Mouse (Mus musculus): ENCODE measurements around the gene Oaz3. TPM values are rescaled to one million over a fixed set of nuclear protein-coding genes. Genes with fewer than 3 reads are reported as not detected.

The Oaz3 gene
- 1 to 10 TPM in 4 of 26 experiments, under 1 TPM in 4, not detected in 18; 0.41 to 1.5 (median 1.1) TPM for total RNA-seq (2018; cell fraction: chromatin; rRNA removed)
- under 1 TPM in 2 of 26 experiments, not detected in 24; 0.11 to 0.40 TPM for total RNA-seq (2018; cell fraction: cytosol; rRNA removed)
- total RNA-seq (2018; cell fraction: nucleus; rRNA removed), result 1 to 10 TPM in 4 of 26 experiments, under 1 TPM in 2, not detected in 20; 0.65 to 3.4 (median 1.2) TPM
- polyA plus RNA-seq (2018), result not detected in 3 replicates

DNA sequence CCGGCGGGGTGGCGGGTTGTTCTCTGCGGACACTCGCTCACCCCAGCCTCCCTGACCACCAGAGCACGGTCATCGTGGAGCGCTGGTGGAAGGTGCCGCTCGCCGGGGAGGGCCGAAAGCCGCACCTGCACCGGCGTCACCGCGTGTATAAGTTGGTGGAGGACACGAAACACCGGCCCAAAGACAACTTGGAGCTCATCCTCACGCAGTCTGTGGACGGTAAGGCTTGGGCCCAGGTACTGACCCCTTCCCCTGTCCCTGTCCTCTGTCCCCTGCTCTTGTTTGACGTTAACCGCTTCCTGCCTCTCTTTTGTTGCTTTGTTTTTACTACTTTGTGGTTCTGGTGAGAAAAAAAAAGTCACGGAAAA, at the start of gene Oaz3:
TSS of gene Oaz3 (minus strand) at position 319 of the 368 bp plus-strand sequence.
- Histone ChIP-seq H3K27ac (peak within 1 kb of the TSS; percentile 52), H3K4me3 (ENCODE audit: inconsistent target) (peak within 1 kb of the TSS; percentile 79), H3K79me2 (ENCODE audit: inconsistent target) (peaks cover 16% of the 10 kb centered on the region), H3K36me3 (ENCODE audit: inconsistent target) (peaks cover 32% of the 10 kb centered on the region)
- WGBS (ENCODE audit: missing documents), result under 1% methylated on average over 24 of the region's 24 CpGs

DNA sequence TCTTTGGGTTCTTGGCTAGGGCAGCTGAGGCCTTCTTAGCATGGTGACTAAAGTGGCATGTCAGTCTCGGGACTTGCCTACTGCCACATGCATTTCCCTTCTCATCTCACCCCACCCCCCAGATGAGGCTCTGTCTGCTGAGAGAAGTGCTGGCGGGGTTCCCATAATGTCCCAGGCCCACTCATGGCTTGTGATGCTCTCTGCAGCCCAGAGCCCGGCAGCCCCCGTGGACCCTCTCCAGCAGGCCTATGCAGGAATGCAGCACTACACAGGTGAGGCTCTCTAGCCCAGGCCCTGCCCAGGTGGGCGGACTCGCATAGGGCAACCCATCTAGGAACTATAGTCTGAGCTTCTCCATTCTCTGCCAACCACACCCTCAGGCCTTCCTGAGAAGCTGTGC, 43.9 kb upstream of the Oaz3 start:
- H3K79me2 ChIP-seq (ENCODE audit: inconsistent target), result no peaks in the 10 kb centered on the region
- no peak overlapping the region for H3K4me3 ChIP-seq (ENCODE audit: inconsistent target)
- 70% methylated on average over 6 of the region's 6 CpGs for WGBS (ENCODE audit: missing documents)
- H3K36me3 ChIP-seq (ENCODE audit: inconsistent target), result no peaks in the 10 kb centered on the region
- H3K27ac ChIP-seq, result no peak overlapping the region

DNA sequence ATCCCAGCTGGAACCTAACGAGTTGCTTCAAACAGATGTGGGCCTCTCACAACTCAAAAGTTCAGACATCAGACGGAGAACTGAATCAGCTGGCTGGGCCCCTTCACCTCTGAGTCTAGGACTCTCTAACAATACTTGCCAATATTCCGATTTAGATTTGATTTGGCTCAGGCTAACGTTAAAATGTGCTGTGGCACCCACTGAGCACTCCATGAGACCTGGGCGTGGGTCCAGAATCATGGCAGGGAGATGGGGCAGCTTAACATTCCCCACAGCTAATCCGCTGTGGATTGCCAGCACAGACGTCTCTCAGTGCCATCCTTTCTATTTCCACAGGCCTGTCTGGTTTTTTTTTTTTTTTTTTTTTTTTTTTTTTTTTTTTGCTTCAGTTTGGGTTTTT, 42.2 kb upstream of the Oaz3 start:
- 96% methylated on average over 6 of the region's 7 CpGs for WGBS (ENCODE audit: missing documents)
- H3K36me3 ChIP-seq (ENCODE audit: inconsistent target), result no peaks in the 10 kb centered on the region
- no peak overlapping the region for H3K4me3 ChIP-seq (ENCODE audit: inconsistent target)

DNA sequence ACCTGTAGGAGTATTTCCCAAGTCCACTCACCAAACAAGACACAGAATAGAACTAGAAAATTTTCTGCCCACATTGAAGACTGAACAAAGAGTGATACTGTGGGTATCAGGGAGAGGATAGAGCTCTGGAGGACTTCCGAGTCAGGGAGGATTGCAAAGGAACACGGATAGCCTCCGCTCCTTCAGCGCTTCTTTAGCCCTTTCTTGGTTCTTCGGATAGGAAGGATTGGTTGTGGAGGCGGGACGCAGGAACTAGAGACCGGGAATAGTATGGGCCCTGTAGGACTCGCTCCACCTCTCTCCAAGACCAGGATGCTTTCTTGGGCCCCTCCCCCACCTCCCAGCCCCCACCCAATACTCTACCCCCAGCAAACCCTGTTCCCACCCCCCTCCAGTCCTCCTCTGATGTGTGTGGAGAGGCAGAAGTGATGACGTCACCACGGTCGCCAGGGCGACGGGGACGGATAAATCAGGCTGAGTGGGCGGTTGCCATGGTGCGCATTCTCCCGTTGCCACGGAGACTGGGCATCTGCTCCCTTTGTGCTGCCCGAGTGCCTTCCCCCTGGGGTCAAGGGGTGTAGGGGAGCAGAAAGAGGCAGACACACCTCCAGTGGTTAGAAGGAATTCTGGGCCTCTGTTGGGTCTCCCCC, 40.2 kb upstream of the Oaz3 start:
- WGBS (ENCODE audit: missing documents), result 67% methylated on average over 20 of the region's 20 CpGs
- Histone ChIP-seq H3K79me2 (ENCODE audit: inconsistent target) (no peaks in the 10 kb centered on the region), H3K4me3 (ENCODE audit: inconsistent target) (no peak overlapping the region), H3K27ac (no peak overlapping the region), H3K36me3 (ENCODE audit: inconsistent target) (no peaks in the 10 kb centered on the region)

More for the DNA sequence above, 42.2 kb upstream of the Oaz3 start:
- no peak overlapping the region for H3K27ac ChIP-seq
- no peaks in the 10 kb centered on the region for H3K79me2 ChIP-seq (ENCODE audit: inconsistent target)

DNA sequence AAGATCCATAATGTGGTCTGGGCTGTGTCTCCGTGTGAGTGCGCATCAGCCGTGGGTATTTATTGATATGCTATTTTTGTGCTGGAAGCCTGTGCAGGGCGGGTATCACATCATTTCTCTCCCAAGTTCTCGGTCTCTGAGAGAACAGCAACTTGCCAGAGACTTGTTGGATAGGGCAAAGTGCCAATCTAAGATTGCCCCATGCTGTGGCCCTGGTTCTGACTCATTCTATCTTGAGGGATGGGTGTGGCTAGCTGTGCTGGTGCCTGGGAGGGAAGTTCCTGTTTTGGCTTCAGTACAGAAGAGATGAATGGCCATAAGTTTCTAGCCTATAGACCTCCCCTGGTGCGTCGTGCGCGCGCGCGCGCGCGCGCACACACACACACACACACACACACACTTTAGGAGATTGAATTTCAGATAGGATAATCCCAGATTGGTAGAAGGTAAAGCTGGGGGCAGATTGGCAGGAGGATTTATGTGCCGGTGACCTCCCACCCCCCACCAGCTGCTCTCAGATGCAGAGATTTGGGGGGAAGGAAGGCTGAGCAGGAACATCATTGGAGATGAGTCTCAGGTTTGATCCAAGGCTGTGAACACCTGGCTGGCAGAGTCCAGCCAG, 39.2 kb upstream of the Oaz3 start:
- Histone ChIP-seq H3K36me3 (ENCODE audit: inconsistent target) (no peaks in the 10 kb centered on the region), H3K27ac (peak overlapping the region; percentile 24; the same call in 1 of the 2 replicates), H3K79me2 (ENCODE audit: inconsistent target) (no peaks in the 10 kb centered on the region), H3K4me3 (ENCODE audit: inconsistent target) (no peak overlapping the region)
- 82% methylated on average over 17 of the region's 17 CpGs for WGBS (ENCODE audit: missing documents)

DNA sequence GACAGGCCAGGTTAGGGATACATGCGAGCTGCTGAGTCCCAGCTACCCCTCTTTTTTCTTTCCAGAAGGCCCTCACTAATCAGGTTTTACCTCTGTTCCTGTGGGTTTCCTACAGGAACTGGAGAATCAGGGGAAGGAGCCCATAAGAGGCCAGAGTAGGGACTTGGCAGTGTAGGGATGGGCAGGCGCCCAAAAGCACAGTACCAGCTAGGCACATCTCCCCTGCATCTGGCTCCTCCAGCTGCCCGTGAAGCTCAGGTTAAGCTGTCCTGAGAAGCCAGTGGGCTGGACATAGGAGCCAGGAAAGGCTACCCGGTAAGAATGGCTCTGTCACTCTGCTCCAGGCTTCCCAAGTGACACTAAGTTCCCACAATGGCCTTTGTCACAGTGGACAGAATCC, 37.7 kb upstream of the Oaz3 start:
- Histone ChIP-seq H3K79me2 (ENCODE audit: inconsistent target) (no peaks in the 10 kb centered on the region), H3K36me3 (ENCODE audit: inconsistent target) (no peaks in the 10 kb centered on the region), H3K4me3 (ENCODE audit: inconsistent target) (no peak overlapping the region), H3K27ac (no peak overlapping the region)
- 81% methylated on average over 4 of the region's 4 CpGs for WGBS (ENCODE audit: missing documents)

DNA sequence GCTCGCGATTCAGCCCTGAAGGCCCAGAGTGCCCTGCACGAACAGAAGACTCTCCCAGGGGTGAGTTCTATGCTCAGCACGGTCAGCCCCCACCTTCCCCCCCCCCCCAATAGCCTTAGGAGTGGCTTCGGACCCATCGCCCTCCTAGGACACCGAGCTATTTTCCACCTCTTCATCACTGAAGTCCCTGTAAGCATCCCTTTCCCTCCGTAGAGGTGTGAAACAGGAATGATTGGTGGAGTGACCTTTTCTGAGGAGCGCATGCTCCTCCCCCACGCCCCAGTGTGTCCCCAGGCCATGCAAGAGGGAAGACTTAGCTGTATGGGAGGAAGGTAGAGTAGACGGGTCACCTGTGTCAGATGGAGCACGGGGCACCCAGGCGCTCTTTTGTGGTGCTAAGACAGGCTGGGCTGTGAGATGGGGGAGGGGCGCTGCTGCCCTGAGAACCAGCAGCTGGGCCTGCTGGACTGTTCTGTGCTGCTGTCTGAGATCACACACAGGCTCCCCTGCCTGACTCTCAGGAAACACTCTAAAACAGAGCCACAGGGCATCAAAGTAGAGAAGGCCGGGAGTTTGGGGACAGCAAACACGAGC, 36.7 kb upstream of the Oaz3 start, which contains the start of gene Riiad1:
TSS of gene Riiad1 (minus strand) at position 51 of the 594 bp plus-strand sequence.
- Histone ChIP-seq H3K4me3 (ENCODE audit: inconsistent target) (no peak within 1 kb of the TSS), H3K79me2 (ENCODE audit: inconsistent target) (no peaks in the 10 kb centered on the region), H3K27ac (no peak within 1 kb of the TSS), H3K36me3 (ENCODE audit: inconsistent target) (no peaks in the 10 kb centered on the region)
- WGBS (ENCODE audit: missing documents), result 37% methylated on average over 16 of the region's 16 CpGs

DNA sequence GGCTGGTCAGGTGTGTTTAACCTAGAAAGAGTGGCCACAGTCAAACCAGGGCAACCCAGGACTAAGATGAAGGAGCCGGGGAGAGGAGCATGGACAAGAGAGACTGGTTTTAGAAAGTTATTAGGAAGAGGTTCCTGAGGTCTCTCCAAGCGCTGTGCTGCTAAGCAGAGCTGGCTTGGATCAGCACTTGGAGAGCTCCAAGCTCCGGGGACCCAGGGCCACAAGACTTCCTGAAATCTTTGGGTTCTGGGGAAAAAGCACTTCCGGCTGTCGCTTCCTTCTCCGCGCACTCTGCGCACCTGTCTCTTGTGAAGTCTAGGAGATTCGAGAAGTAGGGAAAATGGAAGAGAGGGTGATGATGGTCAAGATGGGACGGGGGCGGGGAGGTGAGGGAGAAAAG, 35.8 kb upstream of the Oaz3 start:
- WGBS (ENCODE audit: missing documents), result 8% methylated on average over 10 of the region's 11 CpGs
- no peaks in the 10 kb centered on the region for H3K36me3 ChIP-seq (ENCODE audit: inconsistent target)
- H3K4me3 ChIP-seq (ENCODE audit: inconsistent target), result no peak overlapping the region
- H3K27ac ChIP-seq, result no peak overlapping the region
- no peaks in the 10 kb centered on the region for H3K79me2 ChIP-seq (ENCODE audit: inconsistent target)

DNA sequence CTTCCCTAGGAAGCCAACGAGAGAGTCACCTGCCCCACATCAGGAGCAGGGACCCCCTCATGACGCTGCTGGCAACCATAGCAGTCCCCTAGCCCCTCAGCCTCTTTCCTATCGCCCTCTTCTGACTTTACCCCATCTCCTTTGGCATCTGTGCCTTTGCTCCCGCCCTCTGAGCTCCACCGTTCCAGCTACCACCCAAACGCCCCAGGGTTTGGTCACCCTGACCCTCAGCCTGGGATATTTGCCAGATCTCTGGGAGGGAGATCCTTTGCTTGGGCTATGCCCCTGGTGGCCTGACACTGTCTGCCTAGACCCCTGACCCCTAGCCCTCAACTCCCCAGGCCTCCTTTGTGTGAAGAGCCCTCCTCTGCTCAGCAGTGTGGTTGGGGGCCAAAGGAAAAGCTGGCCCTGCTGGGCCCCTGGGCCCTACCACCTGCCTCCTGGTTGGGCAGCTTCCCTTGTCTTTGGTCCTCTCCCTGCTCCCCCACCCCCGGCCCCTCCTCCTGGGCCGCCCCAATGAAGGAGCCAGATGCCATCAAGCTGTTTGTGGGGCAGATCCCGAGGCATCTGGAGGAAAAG, 35.0 kb upstream of the Oaz3 start:
- H3K27ac ChIP-seq, result no peak overlapping the region
- H3K79me2 ChIP-seq (ENCODE audit: inconsistent target), result no peaks in the 10 kb centered on the region
- H3K36me3 ChIP-seq (ENCODE audit: inconsistent target), result no peaks in the 10 kb centered on the region
- 28% methylated on average over 9 of the region's 9 CpGs for WGBS (ENCODE audit: missing documents)
- H3K4me3 ChIP-seq (ENCODE audit: inconsistent target), result no peak overlapping the region

DNA sequence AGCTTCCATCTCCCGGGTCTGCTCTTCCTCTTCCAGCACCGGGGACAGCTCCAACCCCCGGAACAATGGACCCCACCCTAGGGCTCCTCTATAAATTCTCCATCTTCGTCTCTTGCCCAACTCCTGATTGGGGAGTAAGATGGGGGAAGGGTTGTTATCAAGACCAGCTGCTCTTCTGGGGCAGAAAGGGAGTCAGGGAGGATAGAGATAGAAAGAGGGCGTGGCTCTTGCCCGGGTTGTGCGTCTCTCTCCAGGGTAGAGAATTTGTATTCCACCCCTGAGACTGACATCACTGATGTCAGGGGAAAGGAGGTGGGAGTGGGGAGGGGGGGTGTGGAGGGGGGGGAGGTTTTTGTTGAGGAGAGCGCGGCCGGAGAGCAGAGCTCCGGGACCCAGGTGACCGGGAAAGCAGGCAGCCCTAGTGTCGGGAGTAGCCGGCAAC, 34.3 kb upstream of the Oaz3 start, which contains the start of gene Celf3:
TSS of gene Celf3 (plus strand) at position 315 of the 442 bp plus-strand sequence.
- no peaks in the 10 kb centered on the region for H3K79me2 ChIP-seq (ENCODE audit: inconsistent target)
- 19% methylated on average over 5 of the region's 14 CpGs for WGBS (ENCODE audit: missing documents)
- no peaks in the 10 kb centered on the region for H3K36me3 ChIP-seq (ENCODE audit: inconsistent target)
- H3K4me3 ChIP-seq (ENCODE audit: inconsistent target), result no peak within 1 kb of the TSS
- no peak within 1 kb of the TSS for H3K27ac ChIP-seq

DNA sequence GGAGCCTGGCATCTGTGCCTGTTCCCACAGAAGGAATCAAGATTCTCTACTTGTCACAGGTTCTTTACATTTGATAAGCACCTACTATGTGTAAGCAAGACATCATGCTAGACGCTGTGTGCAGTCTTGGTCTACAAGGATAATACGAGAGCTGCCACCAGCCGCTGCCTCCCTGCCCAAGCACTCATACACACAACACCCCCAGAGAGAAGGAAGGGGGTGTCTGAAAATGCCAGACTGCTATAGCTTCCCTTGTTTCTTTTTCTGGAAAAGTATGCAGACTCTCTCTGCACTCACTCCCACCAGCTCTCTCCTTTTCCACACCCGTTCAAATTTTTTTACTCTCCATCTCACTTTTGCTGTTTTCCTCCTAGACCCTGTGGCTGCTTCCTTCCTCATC, 33.7 kb upstream of the Oaz3 start:
- Histone ChIP-seq H3K36me3 (ENCODE audit: inconsistent target) (no peaks in the 10 kb centered on the region), H3K4me3 (ENCODE audit: inconsistent target) (no peak overlapping the region)
- WGBS (ENCODE audit: missing documents), result 60% methylated on average over 3 of the region's 4 CpGs

DNA sequence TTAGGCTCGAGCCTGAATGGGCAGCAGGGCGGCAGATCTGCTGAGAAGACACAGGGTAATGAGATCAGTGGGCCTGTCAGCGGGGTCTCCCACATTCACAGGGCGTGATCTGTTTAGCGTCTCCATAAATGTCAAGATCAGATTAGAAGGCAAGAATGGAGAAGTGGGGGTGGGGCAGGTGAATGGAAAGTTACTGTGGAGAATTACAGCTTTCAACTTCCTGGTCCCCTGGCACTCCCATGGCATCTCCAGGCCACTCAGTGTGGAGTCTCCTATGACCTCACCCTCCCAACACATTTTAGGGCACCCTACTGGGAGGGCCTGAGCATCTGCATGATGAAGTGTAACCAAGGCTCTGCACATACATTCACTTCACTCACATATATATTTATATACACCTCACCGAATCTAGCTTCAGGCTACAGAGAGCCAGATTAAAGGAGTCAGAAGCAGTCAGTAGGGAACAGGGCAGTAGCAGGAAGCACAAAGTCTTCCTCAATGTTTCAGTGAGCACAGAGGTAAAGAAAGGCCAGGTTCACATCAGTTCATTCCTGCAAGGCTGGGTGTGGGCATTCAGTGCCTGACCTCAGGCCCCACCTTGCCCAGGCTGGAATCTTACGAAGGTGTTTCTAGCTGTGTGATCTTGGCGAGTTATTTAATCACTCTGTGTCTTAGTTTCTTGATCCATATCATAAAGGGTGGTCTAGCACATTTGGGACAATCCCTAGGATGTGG, 32.8 kb upstream of the Oaz3 start:
- H3K27ac ChIP-seq, result no peak overlapping the region
- WGBS (ENCODE audit: missing documents), result 66% methylated on average over 8 of the region's 8 CpGs
- H3K4me3 ChIP-seq (ENCODE audit: inconsistent target), result no peak overlapping the region
- no peaks in the 10 kb centered on the region for H3K36me3 ChIP-seq (ENCODE audit: inconsistent target)
- no peaks in the 10 kb centered on the region for H3K79me2 ChIP-seq (ENCODE audit: inconsistent target)

More for the DNA sequence above, 33.7 kb upstream of the Oaz3 start:
- no peaks in the 10 kb centered on the region for H3K79me2 ChIP-seq (ENCODE audit: inconsistent target)
- H3K27ac ChIP-seq, result no peak overlapping the region

DNA sequence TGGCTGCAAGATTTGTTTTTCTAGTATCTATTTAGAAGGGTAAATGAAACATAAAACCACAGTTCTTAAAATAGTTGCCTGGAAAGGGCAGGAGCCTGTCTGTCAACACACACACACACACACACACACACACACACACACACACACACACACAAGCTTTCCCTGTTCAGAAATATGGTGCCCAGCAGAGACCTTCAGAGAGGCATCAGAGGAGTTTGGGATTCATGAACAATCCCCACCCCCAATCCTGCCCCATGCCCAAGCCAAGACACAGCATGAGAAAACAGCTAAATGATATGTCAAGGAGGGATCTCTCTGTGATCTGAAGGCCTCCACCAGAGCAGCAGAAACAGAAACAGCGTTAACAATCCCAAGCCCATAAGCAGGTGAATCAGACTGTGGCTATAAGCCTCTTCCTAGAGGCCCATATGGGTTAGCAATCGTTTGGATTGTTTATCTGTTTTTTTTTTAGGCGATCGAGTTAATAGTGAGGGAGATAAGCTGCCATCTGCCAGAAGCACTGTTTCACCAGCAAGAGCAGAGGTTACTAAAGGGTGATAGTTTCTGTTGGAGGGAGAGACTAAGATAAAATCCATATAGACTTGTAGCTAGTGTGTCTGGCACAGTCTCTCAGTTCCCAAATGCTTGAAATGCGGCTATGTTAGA, 30.0 kb upstream of the Oaz3 start:
- H3K36me3 ChIP-seq (ENCODE audit: inconsistent target), result no peaks in the 10 kb centered on the region
- no peak overlapping the region for H3K4me3 ChIP-seq (ENCODE audit: inconsistent target)
- WGBS (ENCODE audit: missing documents), result 93% methylated on average over 5 of the region's 5 CpGs
- no peak overlapping the region for H3K27ac ChIP-seq
- no peaks in the 10 kb centered on the region for H3K79me2 ChIP-seq (ENCODE audit: inconsistent target)

DNA sequence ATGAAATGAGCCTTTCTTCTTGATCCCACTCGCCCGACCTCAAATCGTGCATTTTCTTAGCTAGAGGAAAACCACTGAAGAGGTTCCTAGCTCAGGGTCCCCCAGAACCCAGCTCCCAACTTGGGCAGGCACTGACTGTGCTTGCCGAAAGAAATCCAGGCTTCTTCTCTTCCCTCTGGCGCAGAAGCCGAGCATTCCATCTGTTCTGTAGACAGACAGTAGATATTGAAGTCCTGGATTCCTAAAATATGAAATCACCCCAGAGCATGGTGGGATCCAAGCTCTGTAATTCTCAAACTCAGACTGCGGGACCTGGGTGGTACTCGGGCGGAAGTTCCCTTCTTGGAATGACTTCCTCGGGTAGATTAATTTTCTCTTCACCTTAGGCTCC, 29.4 kb upstream of the Oaz3 start:
- no peaks in the 10 kb centered on the region for H3K79me2 ChIP-seq (ENCODE audit: inconsistent target)
- no peaks in the 10 kb centered on the region for H3K36me3 ChIP-seq (ENCODE audit: inconsistent target)
- WGBS (ENCODE audit: missing documents), result 80% methylated on average over 10 of the region's 10 CpGs
- H3K27ac ChIP-seq, result no peak overlapping the region
- H3K4me3 ChIP-seq (ENCODE audit: inconsistent target), result no peak overlapping the region
